Mouse (Mus musculus): ENCODE data around the gene Got2.

The Got2 gene

DNA sequence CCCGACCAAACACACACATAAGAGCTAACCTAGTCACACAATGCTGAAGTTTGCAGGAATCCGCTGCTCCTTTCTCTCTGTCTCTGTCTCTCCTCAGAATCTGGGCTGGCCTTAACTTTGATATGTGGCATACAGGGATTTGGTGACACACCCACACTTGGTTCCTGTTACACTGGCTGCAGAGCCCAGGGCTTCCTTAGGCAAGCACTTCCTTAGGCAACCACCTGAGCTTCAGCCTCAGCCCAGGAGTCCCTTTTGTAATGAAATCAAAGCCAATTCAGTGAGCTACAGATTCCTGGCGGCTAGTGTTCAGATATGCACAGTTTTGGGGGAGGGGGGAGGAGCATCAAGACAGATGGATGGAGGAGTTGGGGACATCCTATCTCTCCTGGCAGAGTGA is 70.8 kb downstream of the Got2 start:
- DNase-seq, result no peak

GRCm38 (mm10) chr8:95816044-95816708 is 72.2 kb downstream of the Got2 start:
- no peak for DNase-seq

Measured in kidney, postnatal 36 days (tissue).